Mouse (Mus musculus) left cerebral cortex, adult 8-10 months (tissue): ENCODE data around the gene Arf3. TPM values are rescaled to one million over a fixed set of nuclear protein-coding genes. Genes with fewer than 3 reads are reported as not detected.

Experiments used
- DNase-seq, 2 experiments: peaks; one replicate each; pipeline ENCODE4 v3.0.0; 2022; ENCODE audit warnings: low spot score in 2 of 2
- total RNA-seq, 4 experiments: library from RNA; stranded (reverse); gene quantifications; 2 replicates each; pipeline ENCODE4 v1.2.4; 2022

Arf3 gene
- total RNA-seq, 4 experiments from 2014 or later = 721 to 844 (median 792) TPM

DNA sequence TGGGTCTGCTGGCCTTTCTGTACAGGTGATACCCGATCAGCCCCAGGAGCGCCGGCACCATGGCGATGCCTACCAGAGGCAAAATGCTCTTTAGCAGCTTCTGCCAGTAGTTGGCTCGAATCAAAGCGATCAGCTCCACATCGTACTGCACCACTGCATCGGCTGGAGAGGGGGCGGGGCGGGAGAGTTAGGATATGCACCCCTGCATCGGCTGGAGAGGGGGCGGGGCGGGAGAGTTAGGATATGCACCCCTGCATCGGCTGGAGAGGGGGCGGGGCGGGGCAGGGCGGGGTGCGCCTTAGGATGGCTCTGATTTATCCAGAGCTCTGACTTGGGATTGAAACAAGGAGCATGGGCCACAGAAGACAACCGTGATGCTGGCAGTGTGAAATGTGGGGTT lies 38.6 kb downstream of the Arf3 start:
- no peak for DNase-seq

DNA sequence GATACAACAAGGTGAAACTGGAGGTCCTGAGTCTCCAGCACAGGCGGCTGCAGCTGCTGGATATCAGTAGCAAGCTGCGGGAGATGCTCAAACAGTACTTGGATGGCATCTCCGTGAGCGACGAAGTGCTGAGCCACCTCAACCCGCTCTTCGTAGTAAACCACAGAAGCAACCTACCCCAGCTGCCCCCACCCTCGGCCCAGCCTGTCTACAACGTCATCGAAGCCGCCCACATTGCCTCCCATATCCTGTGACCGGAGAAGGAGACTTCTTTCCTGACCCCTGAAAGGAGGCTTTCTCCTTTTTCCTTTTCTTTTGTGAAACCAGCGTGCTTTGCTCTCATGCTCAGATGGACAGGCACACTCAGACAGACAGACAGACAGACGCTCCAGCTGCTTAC lies 40.2 kb downstream of the Arf3 start:
- DNase-seq = no peak

DNA sequence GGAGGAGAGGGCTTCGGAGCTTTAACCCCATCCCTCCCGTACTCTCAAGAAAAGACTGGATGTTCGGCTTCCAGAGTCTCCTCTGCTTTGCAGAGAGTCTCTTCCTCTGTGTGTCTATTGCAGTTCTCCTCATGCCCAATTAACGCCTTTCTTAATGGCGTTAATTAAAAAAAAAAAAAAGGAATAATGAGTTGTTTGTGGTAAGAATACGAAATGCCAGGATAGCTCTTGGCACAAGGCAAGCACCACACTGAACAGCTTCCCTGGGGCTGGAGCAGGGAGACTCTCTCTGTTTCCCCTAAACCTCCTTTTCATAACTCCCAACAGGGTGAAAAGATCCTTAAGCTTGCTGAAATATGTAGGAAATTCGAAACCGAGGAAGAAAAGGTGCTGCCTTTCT lies 40.8 kb downstream of the Arf3 start:
- no peak for DNase-seq

DNA sequence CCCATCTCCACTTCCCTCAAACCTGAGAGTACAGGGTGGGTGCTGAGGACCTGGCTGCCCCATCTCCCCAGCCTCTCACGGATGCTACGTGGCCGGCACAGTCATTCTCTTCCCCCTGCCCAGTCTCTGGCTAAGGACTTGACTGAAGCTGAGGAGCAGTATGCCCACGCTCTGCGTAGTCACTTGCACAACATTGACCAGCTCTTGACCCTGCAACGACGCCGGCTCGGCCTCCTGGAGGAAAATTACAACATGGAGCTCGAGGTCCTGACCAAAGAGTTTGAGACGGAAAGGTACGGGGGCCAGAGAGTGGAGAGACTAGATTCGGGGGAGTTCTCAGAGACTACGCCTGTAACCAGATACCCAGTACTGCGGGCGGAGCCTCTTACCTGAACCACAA lies 45.7 kb downstream of the Arf3 start:
- DNase-seq = no peak

DNA sequence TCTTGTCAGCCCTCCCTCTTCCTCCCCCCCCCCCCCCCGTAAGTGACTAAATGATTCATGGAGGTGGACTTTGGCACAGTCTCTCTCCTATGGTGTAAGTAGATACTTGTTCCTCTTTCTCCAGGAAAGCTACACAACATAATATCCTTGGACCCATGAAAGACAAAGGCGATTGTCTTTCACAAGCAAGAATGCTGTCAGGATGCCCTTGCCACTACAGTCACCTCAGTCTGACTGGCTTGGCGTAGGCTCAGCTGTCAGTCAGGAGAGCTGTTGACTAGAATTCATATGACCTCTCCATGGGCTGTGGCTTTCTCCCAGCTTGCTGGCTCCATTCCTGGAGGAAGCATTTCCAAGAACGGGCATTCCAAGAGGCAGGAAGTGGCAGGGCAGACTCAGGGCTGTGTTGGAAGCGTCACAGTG lies 48.8 kb downstream of the Arf3 start:
- no peak for DNase-seq

DNA sequence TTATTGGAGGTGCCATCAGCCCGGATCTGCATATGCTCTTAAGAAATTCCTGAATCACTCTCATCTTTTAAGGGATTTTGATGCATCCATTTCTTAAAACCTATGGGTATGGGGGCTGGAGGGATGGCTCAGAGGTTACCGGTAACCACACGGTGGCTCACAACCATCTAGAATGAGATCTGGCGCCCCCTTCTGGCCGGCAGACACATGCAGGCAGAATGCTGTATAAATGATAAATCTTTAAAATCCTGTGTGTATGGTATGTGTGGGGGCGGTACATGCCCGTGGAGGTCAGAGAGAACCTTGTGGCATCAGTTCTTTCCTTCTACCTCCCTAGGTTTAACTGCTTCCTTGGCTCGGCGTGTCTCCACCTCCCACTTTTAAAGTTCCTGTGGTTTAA lies 52.6 kb downstream of the Arf3 start:
- DNase-seq = no peak

DNA sequence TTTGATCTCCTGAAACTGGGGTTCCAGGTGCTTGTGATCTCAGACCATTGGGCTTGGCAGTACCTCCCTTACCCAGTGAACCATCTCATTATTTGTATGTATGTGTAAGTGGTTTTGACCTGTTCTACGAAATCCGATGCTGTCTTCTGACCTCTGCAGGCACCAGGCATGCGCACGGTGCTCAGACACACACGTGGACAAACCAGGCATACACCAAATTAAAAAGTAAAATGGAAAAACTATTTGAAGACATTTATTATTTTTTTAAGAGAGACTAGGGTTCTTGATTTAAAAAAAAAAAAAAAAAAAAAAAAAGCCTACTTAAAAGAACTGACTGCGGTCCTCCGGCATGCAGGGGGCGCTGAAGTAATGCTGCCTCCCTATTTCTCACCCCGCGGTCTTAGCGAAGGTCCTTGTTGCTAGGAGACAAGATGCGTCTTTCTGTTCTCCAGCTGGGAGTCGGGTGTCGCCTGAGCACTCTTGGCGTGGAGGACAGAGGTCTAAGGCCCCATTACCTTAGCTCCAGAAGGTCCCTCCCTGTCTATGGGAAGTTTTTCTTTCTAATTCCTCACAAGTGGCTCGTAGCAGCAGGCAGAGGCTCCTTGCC lies 55.1 kb downstream of the Arf3 start, which contains the start of gene Ccdc65:
Ccdc65 (plus strand) TSS at position 442 of the 607 bp plus-strand sequence.
- DNase-seq = peak; percentile 81 to 88

DNA sequence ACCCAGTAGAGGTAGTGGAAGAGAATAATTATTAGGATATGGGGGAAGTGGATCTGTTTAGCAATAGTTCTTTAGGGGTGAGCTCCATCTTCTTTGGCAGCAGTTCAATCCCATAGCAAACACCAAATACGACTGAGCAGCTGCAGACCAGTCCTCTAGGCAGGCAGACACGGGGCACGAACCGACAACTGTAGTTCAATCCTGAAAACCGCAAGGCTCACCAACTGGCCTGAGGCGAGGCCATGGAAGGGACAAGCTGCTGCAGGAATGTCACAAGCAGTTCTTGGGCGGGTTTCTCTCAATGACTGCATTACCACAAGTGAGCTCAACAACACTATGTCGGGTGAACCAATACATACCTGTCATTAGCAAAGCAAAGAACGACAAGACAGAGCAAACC lies 58.7 kb downstream of the Arf3 start:
- DNase-seq = no peak

DNA sequence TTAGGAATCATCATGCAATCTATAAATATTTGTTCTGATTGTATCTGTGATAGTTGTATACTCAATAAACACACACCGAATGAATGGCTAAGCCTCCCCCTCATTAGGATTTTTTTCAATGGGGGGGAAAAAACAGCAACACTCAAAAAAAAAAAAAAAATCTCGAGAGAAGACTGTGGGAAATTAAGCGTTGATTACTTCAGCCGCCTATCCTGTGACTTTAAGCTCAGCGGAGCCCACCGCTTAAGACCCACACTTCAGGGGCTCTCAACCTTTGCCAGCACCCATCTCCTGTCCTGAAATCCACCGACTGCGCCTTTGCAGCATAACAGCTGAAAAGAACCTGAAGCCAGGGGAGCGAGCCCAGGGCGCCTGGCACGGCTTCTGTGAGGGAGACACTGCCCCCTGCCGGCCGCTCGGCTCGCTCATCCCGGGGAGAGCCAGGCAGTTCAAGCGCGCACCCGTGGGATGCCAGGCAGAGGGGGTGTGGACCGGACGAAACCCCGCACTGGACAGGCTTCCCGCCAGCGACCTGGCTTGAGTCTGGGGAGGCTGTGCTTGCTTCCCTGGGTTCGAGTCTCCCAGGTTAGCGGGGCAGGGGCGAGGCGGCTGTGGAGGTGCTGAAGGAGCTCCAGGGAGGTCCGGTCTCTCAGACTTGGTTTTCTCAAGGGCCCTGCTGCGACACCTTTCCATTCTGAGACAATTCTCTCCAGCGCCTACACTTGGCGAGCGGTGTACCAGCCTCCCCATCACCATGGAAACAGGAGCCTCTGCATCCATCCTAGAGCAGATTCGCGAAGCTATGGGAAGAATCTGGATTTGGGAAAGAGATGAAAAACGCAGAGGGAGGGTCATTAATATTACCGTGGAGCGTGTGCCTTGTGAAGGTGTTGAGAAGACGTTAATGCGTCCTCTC lies 63.6 kb downstream of the Arf3 start:
- peak; percentile 87 to 91 for DNase-seq

DNA sequence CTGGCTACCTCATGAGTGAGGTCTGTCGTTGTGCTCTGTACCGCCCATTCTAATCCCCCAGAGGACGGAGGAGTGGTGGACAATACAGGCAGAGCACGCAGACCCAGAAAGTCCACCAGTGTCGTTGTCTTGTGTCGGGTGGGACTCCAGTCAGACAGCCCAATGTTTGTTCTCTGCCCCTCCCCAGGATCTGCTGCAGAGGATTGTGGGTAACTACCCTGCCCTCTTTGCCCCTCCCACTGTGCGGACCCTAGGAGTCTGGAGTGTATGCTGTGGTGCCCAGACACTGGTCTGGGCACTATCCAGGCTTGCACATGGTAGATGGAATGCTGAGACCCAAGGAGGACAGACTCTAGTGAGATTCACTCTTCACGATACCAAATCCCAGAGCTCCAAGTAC lies 66.8 kb downstream of the Arf3 start:
- DNase-seq = no peak

DNA sequence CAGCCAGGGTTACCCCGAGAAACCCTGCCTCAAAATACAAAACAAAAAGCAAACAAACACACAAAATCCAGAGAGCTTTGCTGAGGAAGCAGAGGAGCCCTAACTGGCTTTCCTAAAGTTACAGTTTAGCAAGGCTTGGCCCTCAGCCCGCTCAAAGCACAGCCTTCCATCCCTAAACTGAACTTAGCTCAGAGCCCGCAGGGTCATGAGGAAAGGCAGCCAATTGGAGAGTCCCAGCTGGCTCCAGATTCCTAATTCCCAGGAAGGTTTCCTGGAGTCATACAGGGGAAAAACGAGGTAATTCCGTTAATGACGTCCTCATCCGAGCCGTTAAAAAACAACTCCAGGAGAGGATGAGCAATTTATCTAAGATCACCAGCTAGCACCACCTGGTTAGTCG lies 67.3 kb downstream of the Arf3 start:
- DNase-seq = no peak

DNA sequence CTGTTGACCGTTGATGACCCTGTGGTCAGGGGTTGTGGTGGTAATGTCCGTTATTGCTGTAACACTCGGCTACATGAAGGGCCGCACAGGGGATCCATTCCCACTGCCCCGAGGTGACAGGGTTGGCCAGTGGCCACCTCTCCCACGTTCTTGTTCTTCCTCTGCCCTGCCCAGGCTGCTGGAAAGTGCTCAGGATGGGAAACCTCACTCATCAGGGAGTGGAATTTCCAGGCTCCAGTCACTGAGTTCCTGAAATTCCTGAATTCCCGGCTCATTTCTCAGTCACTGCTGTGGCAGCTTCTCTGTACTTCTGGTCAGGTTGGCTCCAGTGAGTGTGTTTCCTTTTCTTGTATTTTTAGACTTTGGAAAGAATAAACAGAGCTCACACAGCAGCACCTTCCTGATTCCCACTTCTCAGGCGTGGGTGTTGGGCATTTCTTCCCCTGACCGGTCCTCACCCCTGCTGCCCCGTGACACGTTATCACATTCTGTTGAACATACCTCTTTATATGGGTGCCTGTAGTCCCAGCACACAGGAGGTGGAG lies 70.8 kb downstream of the Arf3 start:
- no peak for DNase-seq

DNA sequence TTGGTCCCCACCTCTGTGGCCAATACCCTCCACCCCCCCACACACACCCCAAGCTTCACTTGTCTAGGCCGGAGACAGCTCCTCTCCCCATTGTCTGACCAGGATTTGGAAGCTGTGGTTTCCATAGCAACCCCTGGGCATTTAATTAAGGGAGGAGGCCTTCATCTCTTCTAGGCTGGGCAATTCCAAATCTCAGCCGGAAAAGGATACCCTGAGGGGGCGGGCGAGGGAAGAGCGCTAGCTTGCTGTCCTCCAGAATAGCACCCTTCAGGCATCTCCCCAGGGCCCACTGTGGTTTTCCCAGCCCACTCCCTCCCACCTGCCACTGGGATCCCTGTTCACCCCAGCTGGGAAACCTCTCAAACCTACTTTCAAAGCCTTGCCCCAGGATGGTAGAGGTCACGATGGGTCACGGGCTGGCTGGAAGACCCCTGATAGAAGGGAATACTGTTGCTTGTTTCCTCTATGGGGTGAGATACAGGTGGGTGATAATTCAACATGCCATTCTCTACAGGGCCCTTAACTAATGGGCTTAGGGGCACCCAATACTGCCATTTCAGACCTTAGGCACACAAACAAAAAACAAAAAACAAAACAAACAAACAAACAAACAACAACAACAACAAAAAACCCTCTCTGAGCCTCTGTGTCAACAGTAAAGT lies 71.4 kb downstream of the Arf3 start:
- DNase-seq = no peak

DNA sequence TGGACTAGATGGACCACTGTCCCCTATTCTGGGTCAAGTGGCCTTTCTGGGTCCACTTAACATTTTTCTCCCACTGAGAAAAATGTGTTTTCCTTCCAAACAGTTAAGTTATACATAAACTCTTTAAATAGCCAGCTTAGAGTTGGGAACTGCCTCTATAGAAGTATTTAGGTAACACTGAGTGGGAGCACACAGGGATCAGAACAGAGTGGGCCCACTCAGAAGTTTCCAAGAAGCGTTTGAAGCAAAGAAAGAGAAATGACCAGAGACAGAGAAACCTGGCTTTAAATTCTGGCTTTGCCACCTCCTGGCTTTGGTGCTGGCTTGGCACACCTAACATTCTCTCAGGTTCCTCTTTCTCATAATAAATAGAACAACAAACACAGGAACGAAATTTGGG lies 73.3 kb downstream of the Arf3 start:
- DNase-seq = no peak

Other genes with a start within 250 kb of the Arf3 start
- gene Kansl2, start 228.9 kb downstream of the Arf3 start, total RNA-seq = 10 to 100 TPM; 54.0 to 61.0 (median 56.8) TPM
- 10 to 100 TPM; 35.1 to 44.7 (median 40.9) TPM for gene Ccnt1, start 192.3 kb downstream of the Arf3 start, total RNA-seq
- gene 4930415O20Rik, start 192.2 kb downstream of the Arf3 start, total RNA-seq = not detected
- 10 to 100 TPM; 39.7 to 46.1 (median 41.2) TPM for gene Adcy6, start 153.1 kb downstream of the Arf3 start, total RNA-seq
- 100 to 1,000 TPM; 212 to 229 (median 221) TPM for gene Cacnb3, start 132.4 kb downstream of the Arf3 start, total RNA-seq
- gene Ddx23, start 100.3 kb downstream of the Arf3 start, total RNA-seq = 10 to 100 TPM; 77.3 to 95.7 (median 87.1) TPM
- gene Rnd1, start 85.8 kb downstream of the Arf3 start, total RNA-seq = 10 to 100 TPM; 15.6 to 22.9 (median 20.5) TPM
- 10 to 100 TPM in 3 of 4 experiments, 1 to 10 TPM in 1; 8.6 to 12.7 (median 11.6) TPM for gene Ccdc65, start 55.0 kb downstream of the Arf3 start, total RNA-seq
- 1 to 10 TPM; 1.1 to 2.3 (median 2.0) TPM for gene Fkbp11, start 35.0 kb downstream of the Arf3 start, total RNA-seq
- gene Wnt10b, start 14.9 kb upstream of the Arf3 start, total RNA-seq = 1 to 10 TPM in 2 of 4 experiments, under 1 TPM in 2; 0.41 to 1.8 (median 1.1) TPM
- under 1 TPM in 1 of 4 experiments, not detected in 3; 0.26 TPM for gene Wnt1, start 26.6 kb upstream of the Arf3 start, total RNA-seq
- 100 to 1,000 TPM; 692 to 784 (median 734) TPM for gene Ddn, start 46.3 kb upstream of the Arf3 start, total RNA-seq
- 10 to 100 TPM; 47.4 to 60.9 (median 53.2) TPM for gene Prkag1, start 68.3 kb upstream of the Arf3 start, total RNA-seq
- 10 to 100 TPM; 65.4 to 88.7 (median 76.5) TPM for gene Kmt2d, start 108.0 kb upstream of the Arf3 start, total RNA-seq
- 10 to 100 TPM in 2 of 4 experiments, 1 to 10 TPM in 2; 8.4 to 10.9 (median 10.2) TPM for gene Rhebl1, start 131.3 kb upstream of the Arf3 start, total RNA-seq
- under 1 TPM in 3 of 4 experiments, not detected in 1; 0.12 to 0.39 (median 0.13) TPM for gene Dhh, start 135.3 kb upstream of the Arf3 start, total RNA-seq
- 10 to 100 TPM; 13.7 to 17.9 (median 14.7) TPM for gene Lmbr1l, start 155.0 kb upstream of the Arf3 start, total RNA-seq
- 100 to 1,000 TPM; 560 to 600 (median 569) TPM for gene Tuba1b, start 171.4 kb upstream of the Arf3 start, total RNA-seq
- not detected for gene Gm49450, start 190.3 kb upstream of the Arf3 start, total RNA-seq
- 100 to 1,000 TPM; 904 to 960 (median 945) TPM for gene Tuba1a, start 190.5 kb upstream of the Arf3 start, total RNA-seq